Mouse (Mus musculus): ENCODE results near the gene Cdc16. TPM values are rescaled to one million over a fixed set of nuclear protein-coding genes. Genes with fewer than 3 reads are reported as not detected.

The Cdc16 gene
- polyA plus RNA-seq, 1 experiment: 31.2 TPM

- peak; percentile 71 for TF ChIP-seq CTCF (IDR thresholded peaks at IDR 0.05; ENCODE audit: insufficient read depth, low read length)
- TF ChIP-seq POLR2A (IDR thresholded peaks at IDR 0.05; ENCODE audit: borderline replicate concordance, extremely low read depth, low read depth, low read length): no peak
- 23% methylated on average over 2 of the region's 2 CpGs for WGBS
- H3K4me3 ChIP-seq (replicated peaks; ENCODE audit: extremely low read depth, low read depth, low read length): no peak overlapping the region
- H3K4me1 ChIP-seq (ENCODE audit: control insufficient read depth, insufficient read depth, low read length): peaks cover 7% of the 10 kb centered on the region
- peak; percentile 70 for DNase-seq
Observed at GRCm38 (mm10) chr8:13753680-13754079, 3.8 kb upstream of the Cdc16 start.

DNA sequence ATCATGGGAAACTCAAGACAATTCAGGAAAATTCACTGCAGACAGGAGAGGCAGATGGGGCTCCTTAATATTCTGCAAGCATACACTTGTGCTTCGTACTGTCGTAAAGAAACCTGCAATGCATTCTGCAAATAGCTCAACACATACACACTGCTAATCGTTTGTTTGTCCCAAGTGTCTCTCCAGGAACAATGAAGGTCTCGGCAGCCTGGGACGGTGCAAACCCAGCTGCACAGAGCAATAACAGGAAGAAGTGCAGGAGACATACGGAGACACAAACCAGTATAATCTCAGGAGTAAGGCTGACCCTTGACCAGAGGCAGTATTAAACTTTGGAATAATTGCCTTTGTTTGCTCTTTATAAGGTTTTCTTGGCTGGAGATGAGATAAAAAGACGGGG, 996 bp upstream of the Cdc16 start:
- no peak for TF ChIP-seq POLR2A (IDR thresholded peaks at IDR 0.05; ENCODE audit: borderline replicate concordance, extremely low read depth, low read depth, low read length)
- no peak for TF ChIP-seq CTCF (IDR thresholded peaks at IDR 0.05; ENCODE audit: insufficient read depth, low read length)
- Histone ChIP-seq H3K4me3 (replicated peaks; ENCODE audit: extremely low read depth, low read depth, low read length) (no peak overlapping the region), H3K4me1 (ENCODE audit: control insufficient read depth, insufficient read depth, low read length) (peaks cover 12% of the 10 kb centered on the region)
- no peak for DNase-seq
- WGBS: 40% methylated on average over 7 of the region's 7 CpGs

DNA sequence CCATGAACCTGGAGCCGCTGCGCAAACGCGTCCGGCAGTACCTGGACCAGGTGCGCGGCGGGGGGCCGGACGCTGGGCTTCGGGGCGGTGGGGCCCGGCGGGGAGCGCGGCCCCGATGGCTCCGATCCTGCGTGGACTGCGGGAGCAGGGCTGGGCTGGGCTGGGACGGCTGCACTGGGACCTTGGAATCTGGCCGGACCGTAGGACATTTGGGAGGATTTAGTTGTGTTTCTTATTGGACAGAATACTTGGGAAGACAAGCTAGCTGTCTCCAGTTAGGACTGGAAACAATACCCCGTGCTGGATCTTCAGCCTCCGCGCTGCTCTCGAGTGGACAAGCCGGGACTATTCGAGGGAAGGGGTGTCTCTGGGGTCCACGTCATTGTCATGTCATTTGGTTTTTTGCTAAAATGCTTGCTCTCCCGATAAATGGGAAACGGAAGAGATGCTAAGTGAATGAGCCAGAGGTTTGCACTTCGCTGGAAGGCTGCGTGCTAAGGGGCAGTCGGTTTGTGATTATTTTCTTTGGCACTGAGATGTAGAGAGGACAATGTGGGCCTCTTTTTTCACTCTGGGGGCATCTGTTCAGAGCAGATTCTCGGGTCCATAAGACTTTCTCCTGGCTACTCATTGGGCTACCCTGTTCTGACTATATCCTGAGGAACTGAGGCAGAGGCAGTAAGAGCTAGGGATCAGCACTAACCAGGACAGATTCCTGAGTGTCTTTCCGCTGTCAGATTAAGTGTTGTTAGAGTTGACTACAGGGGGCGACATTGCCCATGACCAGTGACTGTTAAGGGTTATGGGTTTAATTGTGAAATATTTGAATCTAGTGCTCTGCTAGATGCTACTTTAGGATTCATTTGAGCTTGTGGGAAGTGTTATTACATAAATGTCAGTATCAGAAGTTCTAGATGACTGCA, 590 bp downstream of the Cdc16 start:
- WGBS: 3% methylated on average over 37 of the region's 38 CpGs
- TF ChIP-seq CTCF (IDR thresholded peaks at IDR 0.05; ENCODE audit: insufficient read depth, low read length): no peak
- no peak for TF ChIP-seq POLR2A (IDR thresholded peaks at IDR 0.05; ENCODE audit: borderline replicate concordance, extremely low read depth, low read depth, low read length)

GRCm38 (mm10) chr8:13769206-13769605, 11.7 kb downstream of the Cdc16 start:
- Histone ChIP-seq H3K4me1 (ENCODE audit: control insufficient read depth, insufficient read depth, low read length) (no peaks in the 10 kb centered on the region), H3K4me3 (replicated peaks; ENCODE audit: extremely low read depth, low read depth, low read length) (no peak overlapping the region)
- DNase-seq: no peak
- 85% methylated on average over 11 of the region's 11 CpGs for WGBS
- no peak for TF ChIP-seq POLR2A (IDR thresholded peaks at IDR 0.05; ENCODE audit: borderline replicate concordance, extremely low read depth, low read depth, low read length)
- TF ChIP-seq CTCF (IDR thresholded peaks at IDR 0.05; ENCODE audit: insufficient read depth, low read length): no peak

More for the DNA sequence above, 590 bp downstream of the Cdc16 start:
- DNase-seq: peak; percentile 14
- Histone ChIP-seq H3K4me3 (replicated peaks; ENCODE audit: extremely low read depth, low read depth, low read length) (peak overlapping the region; percentile 80), H3K4me1 (ENCODE audit: control insufficient read depth, insufficient read depth, low read length) (peaks cover 12% of the 10 kb centered on the region)

DNA sequence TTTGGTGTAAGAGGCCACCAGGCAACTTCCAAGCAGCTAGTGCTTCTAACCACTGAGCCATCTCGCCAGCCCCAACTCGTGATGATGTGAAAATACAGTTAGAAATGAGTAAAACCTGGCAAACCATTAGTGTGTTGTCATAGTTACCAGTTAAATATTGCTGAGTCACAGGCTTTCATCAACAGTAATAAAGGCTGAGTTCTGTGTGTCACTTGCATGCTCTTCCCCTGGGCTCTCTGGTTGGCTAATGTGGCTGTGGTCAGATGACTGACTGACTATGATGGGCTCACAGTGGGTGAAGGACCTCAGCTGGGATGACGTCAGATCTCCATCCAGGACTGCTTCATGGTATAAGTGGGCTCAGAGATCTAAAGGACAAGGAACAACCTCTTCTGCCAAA, 23.1 kb downstream of the Cdc16 start:
- TF ChIP-seq POLR2A (IDR thresholded peaks at IDR 0.05; ENCODE audit: borderline replicate concordance, extremely low read depth, low read depth, low read length): no peak
- no peak for TF ChIP-seq CTCF (IDR thresholded peaks at IDR 0.05; ENCODE audit: insufficient read depth, low read length)
- no peak for DNase-seq
- WGBS: 74% methylated on average over 3 of the region's 3 CpGs
- H3K4me3 ChIP-seq (replicated peaks; ENCODE audit: extremely low read depth, low read depth, low read length): no peak overlapping the region
- no peaks in the 10 kb centered on the region for H3K4me1 ChIP-seq (ENCODE audit: control insufficient read depth, insufficient read depth, low read length)

- TF ChIP-seq CTCF (IDR thresholded peaks at IDR 0.05; ENCODE audit: insufficient read depth, low read length): peak; percentile 32; the same call in 1 of the 2 replicates
- no peak for TF ChIP-seq POLR2A (IDR thresholded peaks at IDR 0.05; ENCODE audit: borderline replicate concordance, extremely low read depth, low read depth, low read length)
- under 1% methylated on average over 47 of the region's 47 CpGs for WGBS
- DNase-seq: no peak
- peak within 1 kb of the TSS; percentile 76 for H3K4me3 ChIP-seq (replicated peaks; ENCODE audit: extremely low read depth, low read depth, low read length)
- H3K4me1 ChIP-seq (ENCODE audit: control insufficient read depth, insufficient read depth, low read length): peaks cover 4% of the 10 kb centered on the region; the same call in 1 of the 2 replicates
Observed at GRCm38 (mm10) chr8:13785250-13785763, 27.8 kb downstream of the Cdc16 start, which contains the start of gene Upf3a. Gene Upf3a (plus strand): TSS chr8:13785615.

- H3K4me1 ChIP-seq (ENCODE audit: control insufficient read depth, insufficient read depth, low read length): peaks cover 4% of the 10 kb centered on the region; the same call in 1 of the 2 replicates
- peak; percentile 96 for DNase-seq
- under 1% methylated on average over 47 of the region's 47 CpGs for WGBS
- peak; percentile 53 for TF ChIP-seq CTCF (IDR thresholded peaks at IDR 0.05; ENCODE audit: insufficient read depth, low read length)
- peak; percentile 43; the same call in 1 of the 2 replicates for TF ChIP-seq POLR2A (IDR thresholded peaks at IDR 0.05; ENCODE audit: borderline replicate concordance, extremely low read depth, low read depth, low read length)
- peak overlapping the region; percentile 76 for H3K4me3 ChIP-seq (replicated peaks; ENCODE audit: extremely low read depth, low read depth, low read length)
Observed at GRCm38 (mm10) chr8:13785764-13786299, 28.4 kb downstream of the Cdc16 start.

DNA sequence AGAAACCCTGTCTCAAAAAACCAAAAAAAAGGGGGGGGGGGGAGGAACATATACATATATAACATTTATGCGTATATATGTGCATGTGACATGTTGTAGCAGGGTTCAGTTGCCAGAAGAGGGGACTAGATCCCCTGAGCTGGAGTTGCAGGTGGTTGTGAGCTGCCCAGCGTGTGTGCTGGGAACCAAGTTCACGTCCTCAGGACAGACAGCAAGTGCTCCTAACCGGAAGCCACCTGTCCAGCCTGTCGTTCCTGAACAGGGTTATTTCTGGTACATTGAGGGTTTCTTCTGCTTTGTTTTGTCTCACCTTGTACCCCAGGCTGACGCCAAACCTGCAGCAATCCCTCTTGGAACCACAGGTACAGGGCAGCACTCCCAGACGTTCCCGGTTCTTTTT, 32.1 kb downstream of the Cdc16 start:
- 94% methylated on average over 8 of the region's 8 CpGs for WGBS
- no peak for DNase-seq
- Histone ChIP-seq H3K4me1 (ENCODE audit: control insufficient read depth, insufficient read depth, low read length) (peaks cover 4% of the 10 kb centered on the region; the same call in 1 of the 2 replicates), H3K4me3 (replicated peaks; ENCODE audit: extremely low read depth, low read depth, low read length) (no peak overlapping the region)
- TF ChIP-seq POLR2A (IDR thresholded peaks at IDR 0.05; ENCODE audit: borderline replicate concordance, extremely low read depth, low read depth, low read length): no peak
- no peak for TF ChIP-seq CTCF (IDR thresholded peaks at IDR 0.05; ENCODE audit: insufficient read depth, low read length)

- TF ChIP-seq CTCF (IDR thresholded peaks at IDR 0.05; ENCODE audit: insufficient read depth, low read length) (no peak), POLR2A (IDR thresholded peaks at IDR 0.05; ENCODE audit: borderline replicate concordance, extremely low read depth, low read depth, low read length) (no peak)
- no peak for DNase-seq
- no peaks in the 10 kb centered on the region for H3K4me1 ChIP-seq (ENCODE audit: control insufficient read depth, insufficient read depth, low read length)
- H3K4me3 ChIP-seq (replicated peaks; ENCODE audit: extremely low read depth, low read depth, low read length): no peak overlapping the region
- 93% methylated on average over 8 of the region's 8 CpGs for WGBS
Observed at GRCm38 (mm10) chr8:13793097-13793745, 35.7 kb downstream of the Cdc16 start.
